Mouse (Mus musculus): Measurements from ENCODE around the gene Polr3b. TPM values are rescaled to one million over a fixed set of nuclear protein-coding genes. Genes with fewer than 3 reads are reported as not detected.

Polr3b gene
- total RNA-seq, 4 experiments from 2014 or later, result 14.6 to 17.5 (median 15.9) TPM

GRCm38 (mm10) chr10:84662138-84662537 is 40.0 kb downstream of the Polr3b start:
- DNase-seq (ENCODE audit: low spot score in 2 of 2), result no peak

GRCm38 (mm10) chr10:84665713-84666260 is 43.7 kb downstream of the Polr3b start:
- no peak for DNase-seq (ENCODE audit: low spot score in 2 of 2)

GRCm38 (mm10) chr10:84675653-84676052 is 53.6 kb downstream of the Polr3b start:
- no peak for DNase-seq (ENCODE audit: low spot score in 2 of 2)

- no peak for DNase-seq (ENCODE audit: low spot score in 2 of 2)
Observed at GRCm38 (mm10) chr10:84676511-84676910, 54.4 kb downstream of the Polr3b start.

GRCm38 (mm10) chr10:84677871-84678270 is 55.8 kb downstream of the Polr3b start:
- DNase-seq (ENCODE audit: low spot score in 2 of 2), result no peak

GRCm38 (mm10) chr10:84678441-84678840 is 56.3 kb downstream of the Polr3b start:
- no peak for DNase-seq (ENCODE audit: low spot score in 2 of 2)

- no peak for DNase-seq (ENCODE audit: low spot score in 2 of 2)
Observed at GRCm38 (mm10) chr10:84685444-84686121, 63.5 kb downstream of the Polr3b start.

- DNase-seq (ENCODE audit: low spot score in 2 of 2), result no peak
Observed at GRCm38 (mm10) chr10:84686122-84686497, 64.0 kb downstream of the Polr3b start.

GRCm38 (mm10) chr10:84686705-84687104 is 64.6 kb downstream of the Polr3b start:
- no peak for DNase-seq (ENCODE audit: low spot score in 2 of 2)

- DNase-seq (ENCODE audit: low spot score in 2 of 2), result no peak
Observed at GRCm38 (mm10) chr10:84687736-84688135, 65.6 kb downstream of the Polr3b start.

- no peak for DNase-seq (ENCODE audit: low spot score in 2 of 2)
Observed at GRCm38 (mm10) chr10:84689846-84690245, 67.8 kb downstream of the Polr3b start.

GRCm38 (mm10) chr10:84690818-84691217 is 68.7 kb downstream of the Polr3b start:
- DNase-seq (ENCODE audit: low spot score in 2 of 2), result no peak

GRCm38 (mm10) chr10:84691692-84692091 is 69.6 kb downstream of the Polr3b start:
- DNase-seq (ENCODE audit: low spot score in 2 of 2), result no peak

GRCm38 (mm10) chr10:84693841-84694638 is 71.9 kb downstream of the Polr3b start:
- DNase-seq (ENCODE audit: low spot score in 2 of 2), result no peak

GRCm38 (mm10) chr10:84700236-84700987 is 78.3 kb downstream of the Polr3b start:
- no peak for DNase-seq (ENCODE audit: low spot score in 2 of 2)

- no peak for DNase-seq (ENCODE audit: low spot score in 2 of 2)
Observed at GRCm38 (mm10) chr10:84701110-84701509, 79.0 kb downstream of the Polr3b start.

GRCm38 (mm10) chr10:84702115-84702514 is 80.0 kb downstream of the Polr3b start:
- DNase-seq (ENCODE audit: low spot score in 2 of 2), result no peak

GRCm38 (mm10) chr10:84704594-84704993 is 82.5 kb downstream of the Polr3b start:
- no peak for DNase-seq (ENCODE audit: low spot score in 2 of 2)

GRCm38 (mm10) chr10:84705234-84705633 is 83.1 kb downstream of the Polr3b start:
- no peak for DNase-seq (ENCODE audit: low spot score in 2 of 2)

- no peak for DNase-seq (ENCODE audit: low spot score in 2 of 2)
Observed at GRCm38 (mm10) chr10:84706543-84706942, 84.5 kb downstream of the Polr3b start.

- DNase-seq (ENCODE audit: low spot score in 2 of 2), result no peak
Observed at GRCm38 (mm10) chr10:84707226-84707625, 85.1 kb downstream of the Polr3b start.

Data from layer of hippocampus, adult 8-10 months (tissue).